Mouse (Mus musculus) G1E (cell line): ENCODE results near the gene Serpina3m.

ENCODE experiments used
- CTCF ChIP-seq: IDR thresholded peaks from 2 replicates; pipeline ENCODE4 v1.5.1; 2012; ENCODE audit warnings: low read depth, low read length, inconsistent platforms, mixed read lengths
- GATA1 ChIP-seq: IDR thresholded peaks from 2 replicates; pipeline ENCODE4 v1.6.1; 2012; ENCODE audit warnings: borderline replicate concordance, low read length, inconsistent platforms, mixed read lengths
- POLR2AphosphoS5 ChIP-seq: IDR thresholded peaks from 2 replicates; pipeline ENCODE4 v1.6.1; 2012; ENCODE audit warnings: low read depth, low read length, inconsistent platforms; ENCODE audit not compliant: insufficient replicate concordance
- TAL1 ChIP-seq: conservative IDR thresholded peaks from 2 replicates; pipeline ENCODE4 v1.6.1; 2012; ENCODE audit warnings: low read depth, low read length, inconsistent platforms, mixed read lengths

- TF ChIP-seq TAL1 = no peak
- no peak for TF ChIP-seq CTCF
- TF ChIP-seq GATA1 = no peak
- TF ChIP-seq POLR2AphosphoS5 = no peak
Observed at GRCm38 (mm10) chr12:104347091-104347490, 8.8 kb downstream of the Serpina3m start.
